9 mouse cellular contexts compared by ENCODE assay signal in the genomic region with DNA sequence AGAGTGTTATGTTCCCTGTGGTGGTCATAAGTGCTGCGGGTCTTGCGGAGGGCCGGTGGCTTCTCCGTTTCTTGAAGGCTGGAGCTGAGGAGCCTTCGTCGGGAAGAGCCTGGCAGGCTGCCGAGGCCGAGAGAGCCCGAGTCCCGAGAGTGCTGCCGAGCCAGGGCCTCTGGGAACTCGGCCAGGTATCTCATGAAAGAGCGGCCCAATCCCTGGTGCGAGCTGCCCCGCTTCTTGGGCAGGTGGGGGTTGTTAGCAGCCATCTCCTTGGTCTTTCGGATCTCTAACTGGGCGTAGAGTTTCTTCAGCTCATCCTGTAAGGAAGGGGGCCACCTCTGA. TPM values are rescaled to one million over a fixed set of nuclear protein-coding genes. Genes with fewer than 3 reads are reported as not detected.
DNase-seq lines count a peak whose midpoint lies in the region; ATAC-seq and TF ChIP-seq lines count a peak whose summit lies in the region.
"Had no signal": no experiment of that assay in that cellular context is flagged by ENCODE, and none has a peak within 500 bp of the region (broad histone marks: within the 10 kb centered on the region; RNA-seq: fewer than 3 reads in every experiment).

No protein-coding gene starts in this region.

- peak; percentile 46 for DNase-seq in layer of hippocampus, adult 9-11 months
- DNase-seq in layer of hippocampus, adult 9-10 months (ENCODE audit: low spot score): no peak
- DNase-seq in heart, postnatal 0 days (ENCODE audit: low spot score): peak; percentile 43
- DNase-seq in kidney, postnatal 14 days: peak; percentile 85
- peak; percentile 78 to 89 for DNase-seq in lung, postnatal 4 days
- DNase-seq in T-cell, adult 2 months (ENCODE audit: low spot score): no peak

- no peak for TF ChIP-seq POLR2A in testis, adult 2 months (IDR thresholded peaks at IDR 0.05; ENCODE audit: control insufficient read depth, low read depth, low read length)

- 37% methylated on average over 17 of the region's 17 CpGs for WGBS in embryonic facial prominence, embryonic 13.5 days
- 11% methylated on average over 17 of the region's 17 CpGs for WGBS in heart, postnatal 0 days

- no peak for TF ChIP-seq EP300 in heart, postnatal 0 days (IDR thresholded peaks at IDR 0.05; ENCODE audit: low read depth)

- H3K9me3 ChIP-seq in embryonic facial prominence, embryonic 13.5 days: no peaks in the 10 kb centered on the region
- H3K9me3 ChIP-seq in heart, postnatal 0 days (replicated peaks; ENCODE audit: control insufficient read depth, low read length): no peaks in the 10 kb centered on the region

- H3K4me3 ChIP-seq in embryonic facial prominence, embryonic 13.5 days: no peak overlapping the region; the same call in 1 of the 2 replicates
- H3K4me3 ChIP-seq in heart, postnatal 0 days (ENCODE audit: low read depth, low read length): peak overlapping the region; percentile 23
- peak overlapping the region; percentile 57 for H3K4me3 ChIP-seq in testis, adult 2 months (ENCODE audit: control insufficient read depth, low read depth, low read length)

- peaks cover 7% of the 10 kb centered on the region; the same call in 1 of the 2 replicates for H3K27me3 ChIP-seq in embryonic facial prominence, embryonic 13.5 days
- peaks cover 33% of the 10 kb centered on the region for H3K27me3 ChIP-seq in heart, postnatal 0 days (ENCODE audit: control insufficient read depth, insufficient read depth, low read length)
- H3K27me3 ChIP-seq in testis, adult 2 months (ENCODE audit: control insufficient read depth, insufficient read depth, low read length): no peaks in the 10 kb centered on the region
- H3K27me3 ChIP-seq: CH12.LX had no signal

- H3K4me2 ChIP-seq in embryonic facial prominence, embryonic 13.5 days: peak overlapping the region; percentile 42
- H3K4me2 ChIP-seq in heart, postnatal 0 days (ENCODE audit: low read depth, low read length): peak overlapping the region; percentile 58

- H3K4me1 ChIP-seq in embryonic facial prominence, embryonic 13.5 days: peaks cover 33% of the 10 kb centered on the region
- H3K4me1 ChIP-seq in heart, postnatal 0 days (ENCODE audit: control insufficient read depth, insufficient read depth): peaks cover 6% of the 10 kb centered on the region; the same call in 1 of the 2 replicates
- peaks cover 35% of the 10 kb centered on the region for H3K4me1 ChIP-seq in testis, adult 2 months (ENCODE audit: control insufficient read depth, insufficient read depth, low read length)

- no peak for TF ChIP-seq CTCF in heart, postnatal 0 days (IDR thresholded peaks at IDR 0.05; ENCODE audit: low read depth)
- no peak for TF ChIP-seq CTCF in testis, adult 2 months (IDR thresholded peaks at IDR 0.05; ENCODE audit: control insufficient read depth, insufficient read depth, insufficient replicate concordance, low read depth, low read length)

- ATAC-seq in embryonic facial prominence, embryonic 13.5 days (ENCODE audit: insufficient number of reproducible peaks, insufficient read depth, low FRiP score, low TSS enrichment, low read depth): no peak
- ATAC-seq in heart, postnatal 0 days (ENCODE audit: insufficient read depth, low read depth): no peak

- H3K9ac ChIP-seq in embryonic facial prominence, embryonic 13.5 days: peak overlapping the region; percentile 58
- peak overlapping the region; percentile 4; the same call in 1 of the 2 replicates for H3K9ac ChIP-seq in heart, postnatal 0 days (replicated peaks; ENCODE audit: low read depth, low read length)

- H3K27ac ChIP-seq in embryonic facial prominence, embryonic 13.5 days: peak overlapping the region; percentile 68
- H3K27ac ChIP-seq in heart, postnatal 0 days (ENCODE audit: low read depth): no peak overlapping the region
- H3K27ac ChIP-seq in testis, adult 2 months (ENCODE audit: control insufficient read depth, insufficient read depth, low read depth, low read length): no peak overlapping the region

- H3K36me3 ChIP-seq in embryonic facial prominence, embryonic 13.5 days: no peaks in the 10 kb centered on the region
- no peaks in the 10 kb centered on the region for H3K36me3 ChIP-seq in heart, postnatal 0 days (replicated peaks; ENCODE audit: control insufficient read depth, insufficient read depth, low read length)
- H3K36me3 ChIP-seq in testis, adult 2 months (ENCODE audit: control insufficient read depth, insufficient read depth, low read length): no peaks in the 10 kb centered on the region

RNA-seq across cellular contexts. Expression of a gene that starts 12.9 kb away (rescaled TPM):
- polyA plus RNA-seq in embryonic facial prominence, embryonic 13.5 days (2015; fragmentation: Nextera tagmentation; extraction: Ambion mirVana): 0.15 and 0.21 TPM in 2 replicates
- 0.12 TPM in 1 of 2 replicates, not detected in the other for total RNA-seq in heart, postnatal 0 days (2014; rRNA removed; ENCODE audit: low replicate concordance)
- not detected in 2 replicates for polyA plus RNA-seq in heart, postnatal 0 days (2015; fragmentation: Nextera tagmentation; extraction: Ambion mirVana)
- 0.95 and 0.97 TPM in 2 replicates for polyA plus RNA-seq in testis, adult 2 months (2012; rRNA removed)

RNA-seq across cellular contexts. Expression of a gene that starts 23.4 kb away (rescaled TPM):
- 4.7 and 5.3 TPM in 2 replicates for polyA plus RNA-seq in embryonic facial prominence, embryonic 13.5 days (2015; fragmentation: Nextera tagmentation; extraction: Ambion mirVana)
- total RNA-seq in heart, postnatal 0 days (2014; rRNA removed; ENCODE audit: low replicate concordance): 15.4 and 20.7 TPM in 2 replicates
- 1.6 and 2.1 TPM in 2 replicates for polyA plus RNA-seq in heart, postnatal 0 days (2015; fragmentation: Nextera tagmentation; extraction: Ambion mirVana)
- polyA plus RNA-seq in testis, adult 2 months (2012; rRNA removed): 90.3 and 96.2 TPM in 2 replicates

RNA-seq across cellular contexts. Expression of a gene that starts 23.4 kb away (rescaled TPM):
- polyA plus RNA-seq in embryonic facial prominence, embryonic 13.5 days (2015; fragmentation: Nextera tagmentation; extraction: Ambion mirVana): 46.6 and 50.1 TPM in 2 replicates
- total RNA-seq in heart, postnatal 0 days (2014; rRNA removed; ENCODE audit: low replicate concordance): 41.8 and 48.8 TPM in 2 replicates
- 60.3 and 64.6 TPM in 2 replicates for polyA plus RNA-seq in heart, postnatal 0 days (2015; fragmentation: Nextera tagmentation; extraction: Ambion mirVana)
- 8.7 and 9.0 TPM in 2 replicates for polyA plus RNA-seq in testis, adult 2 months (2012; rRNA removed)

RNA-seq across cellular contexts. Expression of a gene that starts 58.5 kb away (rescaled TPM):
- polyA plus RNA-seq in embryonic facial prominence, embryonic 13.5 days (2015; fragmentation: Nextera tagmentation; extraction: Ambion mirVana): 83.9 and 95.4 TPM in 2 replicates
- 28.1 and 45.8 TPM in 2 replicates for total RNA-seq in heart, postnatal 0 days (2014; rRNA removed; ENCODE audit: low replicate concordance)
- polyA plus RNA-seq in heart, postnatal 0 days (2015; fragmentation: Nextera tagmentation; extraction: Ambion mirVana): 54.8 and 56.0 TPM in 2 replicates
- polyA plus RNA-seq in testis, adult 2 months (2012; rRNA removed): 43.5 and 50.1 TPM in 2 replicates

Comparison
In these comparisons a context has a peak if more than half of its experiments do, and no peak if none do; other contexts are left out.
1. DNase-seq: peak in layer of hippocampus, adult 9-11 months (single experiment), heart, postnatal 0 days (single experiment), kidney, postnatal 14 days (single experiment) and lung, postnatal 4 days (2 of 2); none in layer of hippocampus, adult 9-10 months (single experiment) and T-cell, adult 2 months (single experiment).
2. RNA of a gene that starts 23.4 kb away (polyA plus RNA-seq): 90.3 to 96.2 TPM in testis, adult 2 months; 4.7 to 5.3 TPM in embryonic facial prominence, embryonic 13.5 days and 1.6 to 2.1 TPM in heart, postnatal 0 days; every median in the first group is over 10 times any median in the second.